Mouse (Mus musculus): Measurements from ENCODE around the gene Il1rn.

DNA sequence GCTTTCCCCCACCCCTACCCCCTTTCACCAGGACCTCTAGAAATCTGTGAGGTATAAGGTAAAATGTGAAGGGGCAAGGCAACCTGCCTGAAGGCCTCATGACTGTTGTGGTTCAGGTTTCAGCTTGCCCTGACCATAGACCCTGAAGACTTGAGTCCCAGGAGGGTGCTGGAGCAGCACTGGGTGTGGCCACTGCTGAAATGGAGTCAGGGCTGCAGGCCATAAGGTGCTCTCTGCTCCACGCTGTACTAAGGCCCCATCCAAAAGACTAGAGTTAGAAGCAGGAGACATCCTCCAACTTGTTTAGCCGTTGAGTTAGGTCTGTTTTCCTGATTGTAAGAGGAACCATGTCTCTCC is 50.3 kb downstream of the Il1rn start:
- no peak for TF ChIP-seq POLR2A (IDR thresholded peaks at IDR 0.05; ENCODE audit: low read depth, low read length)
- no peak for TF ChIP-seq CTCF (IDR thresholded peaks at IDR 0.05; ENCODE audit: extremely low read depth, insufficient read depth, insufficient read length, insufficient replicate concordance)

All from spleen, adult 2 months (tissue).